Mouse (Mus musculus) small intestine, adult 2 months (tissue): ENCODE results near the gene Gm9508.

Experiments used
- CTCF ChIP-seq: fragments of 200-500 bp; IDR thresholded peaks from 2 replicates; pipeline ENCODE4 v1.5.1; 2012; ENCODE audit warnings: low read depth, mild to moderate bottlenecking, control low read depth, inconsistent platforms, low read length, moderate library complexity, mixed read lengths; ENCODE audit not compliant: insufficient replicate concordance, insufficient read length; ENCODE audit errors: extremely low read depth
- POLR2A ChIP-seq: fragments of 200-500 bp; IDR thresholded peaks from 2 replicates; pipeline ENCODE4 v1.6.1; 2012; ENCODE audit warnings: low read depth, mild to moderate bottlenecking, control low read depth, inconsistent platforms, low read length, moderate library complexity

- no peak for TF ChIP-seq CTCF
- TF ChIP-seq POLR2A: no peak
These were observed 45.0 kb downstream of the Gm9508 start for GRCm38 (mm10) chr10:77652046-77652445.
